Mouse (Mus musculus) ES-E14 (cell line): ENCODE measurements around the gene Nfatc2.

Experiments used
- CHD2 ChIP-seq: IDR thresholded peaks from 2 replicates; pipeline ENCODE4 v1.6.1; 2014; ENCODE audit warnings: mild to moderate bottlenecking, low read depth, low read length, inconsistent platforms
- HCFC1 ChIP-seq: IDR thresholded peaks from 2 replicates; pipeline ENCODE4 v1.6.1; 2012; ENCODE audit warnings: low read length, inconsistent platforms, borderline replicate concordance; ENCODE audit not compliant: insufficient read depth
- MAFK ChIP-seq: IDR thresholded peaks from 2 replicates; pipeline ENCODE4 v1.6.1; 2014; ENCODE audit warnings: mild to moderate bottlenecking, low read depth, low read length, inconsistent platforms; ENCODE audit not compliant: insufficient read depth
- ZC3H11A ChIP-seq: IDR thresholded peaks from 2 replicates; pipeline ENCODE4 v1.6.1; 2012; ENCODE audit warnings: low read depth, mild to moderate bottlenecking, inconsistent platforms, low read length, borderline replicate concordance
- ZNF384 ChIP-seq: IDR thresholded peaks from 2 replicates; pipeline ENCODE4 v1.6.1; 2012; ENCODE audit warnings: low read depth, low read length, inconsistent platforms

- TF ChIP-seq ZC3H11A (no peak), CHD2 (no peak), HCFC1 (no peak), ZNF384 (no peak), MAFK (peak; percentile 83)
These were observed 92.8 kb downstream of the Nfatc2 start for GRCm38 (mm10) chr2:168508469-168509198.
